Mouse (Mus musculus): ENCODE results near the gene Tfb1m. TPM values are rescaled to one million over a fixed set of nuclear protein-coding genes. Genes with fewer than 3 reads are reported as not detected.

The Tfb1m gene
- polyA plus RNA-seq, 1 experiment from 2014 or later = 16.2 TPM

DNA sequence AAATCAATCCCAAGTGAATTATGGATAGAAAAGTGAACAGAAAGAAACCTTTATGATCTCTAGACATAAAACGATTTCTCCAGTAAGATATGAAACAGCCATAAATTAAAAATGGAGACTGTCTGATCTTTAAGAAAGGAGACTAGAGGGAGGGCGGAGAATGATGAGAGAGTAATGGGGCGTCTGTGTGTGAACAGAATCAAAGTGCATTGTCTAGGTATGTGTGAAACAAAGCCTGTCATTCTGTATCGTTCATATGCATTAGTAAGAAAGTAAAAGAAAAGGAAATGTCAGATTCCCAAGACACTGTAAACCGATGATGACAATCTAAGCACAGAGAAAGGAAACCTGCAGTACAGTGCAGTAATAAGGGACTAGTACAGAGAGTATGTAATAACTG is 16.5 kb downstream of the Tfb1m start:
- no peaks in the 10 kb centered on the region for H3K9me3 ChIP-seq
- no peak overlapping the region for H3K27ac ChIP-seq (replicated peaks)
- no peak overlapping the region for H3K4me2 ChIP-seq
- WGBS = 70% methylated on average over 5 of the region's 5 CpGs
- no peaks in the 10 kb centered on the region for H3K4me1 ChIP-seq
- H3K9ac ChIP-seq = no peak overlapping the region
- ATAC-seq (ENCODE audit: extremely low read depth, insufficient number of reproducible peaks, low FRiP score, low TSS enrichment) = no peak
- H3K36me3 ChIP-seq = peaks cover 37% of the 10 kb centered on the region
- H3K4me3 ChIP-seq = no peak overlapping the region
- H3K27me3 ChIP-seq (replicated peaks) = no peaks in the 10 kb centered on the region

DNA sequence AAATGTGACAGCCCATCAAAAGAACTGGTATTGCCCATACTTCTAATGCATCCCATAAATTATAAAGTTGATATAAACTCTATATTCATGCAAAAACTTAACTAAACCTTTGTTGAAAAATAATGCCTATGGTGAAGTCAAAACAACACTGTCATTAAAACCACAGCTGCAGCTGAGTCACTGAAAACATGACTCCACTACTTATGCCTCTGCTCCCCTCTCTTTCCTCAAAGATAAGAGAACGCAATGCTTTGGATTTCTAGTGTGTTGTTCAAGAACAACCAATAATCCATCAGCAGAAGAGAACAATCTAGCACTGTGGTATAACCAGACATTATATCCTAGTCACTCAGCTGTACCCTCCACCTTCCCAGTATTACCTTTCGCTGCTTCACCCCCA is 17.3 kb downstream of the Tfb1m start:
- no peak overlapping the region for H3K9ac ChIP-seq
- no peak overlapping the region for H3K4me3 ChIP-seq
- H3K27me3 ChIP-seq (replicated peaks) = no peaks in the 10 kb centered on the region
- no peak overlapping the region for H3K27ac ChIP-seq (replicated peaks)
- H3K36me3 ChIP-seq = peaks cover 40% of the 10 kb centered on the region
- no peaks in the 10 kb centered on the region for H3K4me1 ChIP-seq
- H3K4me2 ChIP-seq = no peak overlapping the region
- no peaks in the 10 kb centered on the region for H3K9me3 ChIP-seq
- 84% methylated on average over 2 of the region's 2 CpGs for WGBS
- no peak for ATAC-seq (ENCODE audit: extremely low read depth, insufficient number of reproducible peaks, low FRiP score, low TSS enrichment)

DNA sequence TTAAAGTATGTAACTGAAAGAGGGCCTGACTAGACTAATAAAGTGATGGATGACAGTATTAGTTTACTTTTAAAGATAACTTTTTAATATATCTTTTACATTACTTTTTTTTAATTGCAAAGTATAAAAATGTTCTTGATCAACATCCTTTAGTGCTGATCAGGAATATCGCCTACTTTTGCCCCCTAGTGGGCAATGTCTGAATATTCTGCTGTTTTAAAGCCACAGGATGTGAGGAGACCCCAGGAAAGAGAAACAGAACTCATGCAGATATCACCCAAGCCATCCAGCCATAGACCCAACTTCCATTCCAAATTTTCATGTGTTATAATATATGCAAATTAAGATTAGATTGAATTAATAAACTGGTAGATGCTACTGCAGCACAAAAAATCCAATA is 24.2 kb downstream of the Tfb1m start:
- no peak for ATAC-seq (ENCODE audit: extremely low read depth, insufficient number of reproducible peaks, low FRiP score, low TSS enrichment)
- WGBS = 19% methylated on average over 1 of the region's 1 CpGs
- Histone ChIP-seq H3K4me3 (no peak overlapping the region), H3K9ac (no peak overlapping the region), H3K9me3 (no peaks in the 10 kb centered on the region), H3K27me3 (replicated peaks) (no peaks in the 10 kb centered on the region), H3K4me1 (peaks cover 17% of the 10 kb centered on the region), H3K4me2 (no peak overlapping the region), H3K27ac (replicated peaks) (no peak overlapping the region), H3K36me3 (peaks cover 18% of the 10 kb centered on the region)

DNA sequence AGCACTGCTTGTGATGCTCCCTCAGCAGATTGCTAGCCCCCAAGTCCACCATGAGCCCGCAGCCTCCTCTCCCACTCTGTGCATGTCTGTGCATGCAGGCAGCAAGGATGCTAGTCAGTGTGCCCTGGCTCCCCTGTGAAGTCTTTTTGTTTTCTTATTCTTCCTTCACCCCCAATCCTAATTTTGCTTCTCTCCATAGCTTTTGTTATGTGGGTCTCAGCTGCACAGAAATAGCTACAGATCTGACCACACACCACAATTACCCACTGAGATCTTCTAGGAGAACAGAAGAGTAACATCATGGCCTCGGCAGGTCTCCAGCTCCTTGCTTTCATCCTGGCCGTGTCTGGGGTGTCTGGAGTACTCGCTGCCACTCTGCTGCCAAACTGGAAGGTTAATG is 25.3 kb downstream of the Tfb1m start, which contains the start of gene Cldn20:
Gene Cldn20 (plus strand): TSS at position 301 of the 400 bp plus-strand sequence.
- H3K4me2 ChIP-seq = no peak within 1 kb of the TSS
- peaks cover 25% of the 10 kb centered on the region for H3K4me1 ChIP-seq
- H3K27me3 ChIP-seq (replicated peaks) = no peaks in the 10 kb centered on the region
- no peak within 1 kb of the TSS for H3K4me3 ChIP-seq
- H3K27ac ChIP-seq (replicated peaks) = no peak within 1 kb of the TSS
- H3K9me3 ChIP-seq = no peaks in the 10 kb centered on the region
- no peak for ATAC-seq (ENCODE audit: extremely low read depth, insufficient number of reproducible peaks, low FRiP score, low TSS enrichment)
- H3K9ac ChIP-seq = no peak within 1 kb of the TSS
- 84% methylated on average over 4 of the region's 4 CpGs for WGBS
- H3K36me3 ChIP-seq = peaks cover 14% of the 10 kb centered on the region

DNA sequence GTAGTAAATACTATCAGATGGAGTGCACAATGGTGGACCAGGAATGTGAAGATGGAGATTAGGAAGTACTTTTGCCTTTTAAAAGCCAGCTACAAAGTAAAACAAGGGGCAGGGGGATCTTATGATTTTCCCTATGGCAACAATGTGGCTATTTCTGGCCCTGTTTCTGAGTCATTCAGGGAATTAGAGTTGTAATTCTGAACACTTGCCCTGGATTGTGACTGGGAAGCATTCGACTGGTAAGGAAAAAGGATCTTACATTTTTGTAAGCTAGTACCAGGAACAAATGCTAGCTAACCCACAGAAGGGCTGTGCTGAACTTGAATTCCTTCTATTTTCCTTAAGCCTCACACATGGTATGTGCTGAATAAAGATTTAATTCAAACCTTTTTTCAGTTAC is 25.9 kb downstream of the Tfb1m start:
- H3K27me3 ChIP-seq (replicated peaks) = no peaks in the 10 kb centered on the region
- no peak for ATAC-seq (ENCODE audit: extremely low read depth, insufficient number of reproducible peaks, low FRiP score, low TSS enrichment)
- no peak overlapping the region for H3K9ac ChIP-seq
- 32% methylated on average over 1 of the region's 1 CpGs for WGBS
- peaks cover 16% of the 10 kb centered on the region for H3K36me3 ChIP-seq
- no peak overlapping the region for H3K27ac ChIP-seq (replicated peaks)
- H3K4me1 ChIP-seq = peaks cover 25% of the 10 kb centered on the region
- H3K9me3 ChIP-seq = no peaks in the 10 kb centered on the region
- no peak overlapping the region for H3K4me2 ChIP-seq
- no peak overlapping the region for H3K4me3 ChIP-seq

DNA sequence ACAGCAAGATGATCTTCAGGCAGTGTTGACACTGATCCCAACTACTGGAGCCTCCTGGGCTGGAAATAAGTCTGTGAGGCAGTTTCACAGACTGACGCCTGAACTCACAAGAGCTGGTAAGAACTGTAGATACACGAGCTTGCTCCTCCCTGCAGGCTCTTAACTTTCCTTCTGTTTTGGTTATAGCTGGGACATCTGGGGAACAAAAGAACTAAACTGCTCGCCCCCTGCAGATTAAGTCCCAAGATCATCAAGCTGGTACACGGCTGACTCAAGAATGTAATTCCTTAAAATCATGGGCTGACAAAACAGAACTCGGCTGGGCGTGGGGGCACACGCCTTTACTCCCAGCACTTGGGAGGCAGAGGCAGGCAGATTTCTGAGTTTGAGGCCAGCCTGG is 27.0 kb downstream of the Tfb1m start:
- no peak overlapping the region for H3K4me3 ChIP-seq
- no peaks in the 10 kb centered on the region for H3K27me3 ChIP-seq (replicated peaks)
- peaks cover 17% of the 10 kb centered on the region for H3K36me3 ChIP-seq
- no peak overlapping the region for H3K9ac ChIP-seq
- no peaks in the 10 kb centered on the region for H3K9me3 ChIP-seq
- WGBS = 63% methylated on average over 7 of the region's 7 CpGs
- peaks cover 25% of the 10 kb centered on the region for H3K4me1 ChIP-seq
- no peak for ATAC-seq (ENCODE audit: extremely low read depth, insufficient number of reproducible peaks, low FRiP score, low TSS enrichment)
- H3K4me2 ChIP-seq = no peak overlapping the region
- no peak overlapping the region for H3K27ac ChIP-seq (replicated peaks)

DNA sequence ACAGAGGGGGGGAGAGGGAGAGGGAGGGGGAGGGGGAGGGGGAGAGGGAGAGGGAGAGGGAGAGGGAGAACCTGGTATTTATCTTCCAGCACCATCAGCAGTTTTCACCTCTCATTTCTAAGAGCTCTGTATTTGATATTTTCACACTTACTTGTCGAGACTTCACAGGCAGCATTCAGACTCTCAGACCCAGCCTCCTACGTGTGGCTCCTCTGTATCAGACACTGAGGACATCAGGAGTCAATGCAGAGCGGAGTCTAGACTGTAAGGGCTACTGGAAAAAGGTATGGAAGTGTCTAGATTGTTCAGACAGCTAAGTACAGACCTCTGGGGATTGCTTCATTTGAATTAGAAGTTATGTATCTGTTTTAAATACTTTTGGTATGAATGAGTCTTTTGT is 28.1 kb downstream of the Tfb1m start:
- H3K4me3 ChIP-seq = no peak overlapping the region
- H3K27ac ChIP-seq (replicated peaks) = no peak overlapping the region
- H3K36me3 ChIP-seq = peaks cover 11% of the 10 kb centered on the region
- H3K9me3 ChIP-seq = no peaks in the 10 kb centered on the region
- no peaks in the 10 kb centered on the region for H3K27me3 ChIP-seq (replicated peaks)
- peaks cover 25% of the 10 kb centered on the region for H3K4me1 ChIP-seq
- no peak for ATAC-seq (ENCODE audit: extremely low read depth, insufficient number of reproducible peaks, low FRiP score, low TSS enrichment)
- no peak overlapping the region for H3K4me2 ChIP-seq
- 24% methylated on average over 3 of the region's 3 CpGs for WGBS
- H3K9ac ChIP-seq = no peak overlapping the region

DNA sequence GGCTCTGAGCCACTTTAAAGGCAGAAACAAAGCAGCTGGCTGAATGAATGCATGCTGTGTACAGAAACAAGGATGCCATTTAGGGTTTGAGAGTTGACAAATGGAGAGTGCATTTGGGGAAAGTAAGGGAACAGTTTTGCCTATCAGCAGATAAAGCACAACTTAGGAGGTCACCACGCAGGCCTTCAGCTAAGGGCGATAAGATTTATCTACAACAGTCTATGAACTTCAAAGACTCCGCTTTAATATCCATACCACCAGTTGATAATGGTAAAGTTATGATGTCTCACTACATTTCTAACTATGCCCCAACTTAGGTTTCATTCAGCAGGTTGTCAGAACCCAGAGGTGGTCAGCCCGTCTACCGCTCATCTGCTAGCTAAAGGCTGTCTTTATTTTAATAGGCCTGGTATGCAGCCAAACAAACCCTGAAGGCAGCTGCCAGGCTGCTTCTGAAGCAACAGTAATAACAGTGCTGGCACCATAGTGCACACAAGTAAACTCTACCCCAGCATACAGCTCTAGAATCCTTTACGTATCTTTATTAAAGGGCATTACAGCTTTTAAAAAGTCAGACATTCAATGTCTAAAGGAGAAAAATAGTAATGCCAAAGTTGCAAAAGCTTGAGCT is 29.6 kb downstream of the Tfb1m start:
- Histone ChIP-seq H3K27ac (replicated peaks) (no peak overlapping the region), H3K27me3 (replicated peaks) (no peaks in the 10 kb centered on the region), H3K4me2 (no peak overlapping the region), H3K4me3 (no peak overlapping the region), H3K9ac (no peak overlapping the region), H3K9me3 (no peaks in the 10 kb centered on the region), H3K36me3 (peaks cover 11% of the 10 kb centered on the region), H3K4me1 (peaks cover 25% of the 10 kb centered on the region)
- no peak for ATAC-seq (ENCODE audit: extremely low read depth, insufficient number of reproducible peaks, low FRiP score, low TSS enrichment)
- WGBS = 57% methylated on average over 6 of the region's 6 CpGs

DNA sequence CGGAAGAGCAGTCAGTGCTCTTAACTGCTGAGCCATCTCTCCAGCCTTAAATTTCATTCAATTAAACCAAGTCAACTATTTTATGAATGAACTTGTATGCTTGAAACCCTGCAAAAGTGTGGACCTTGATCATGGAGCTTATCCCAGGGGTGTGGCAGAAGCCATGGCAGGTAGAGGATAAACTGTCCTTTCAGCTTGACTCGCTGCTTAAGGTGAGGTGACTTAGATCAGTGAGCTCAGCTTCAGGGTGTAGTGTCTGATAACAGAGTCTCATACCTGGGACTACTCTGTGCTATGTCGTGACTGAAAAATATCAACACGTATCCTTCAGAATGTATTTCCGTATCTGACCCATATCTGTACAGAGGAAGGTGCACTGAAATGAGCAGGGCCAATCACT is 37.2 kb downstream of the Tfb1m start:
- H3K9ac ChIP-seq = no peak overlapping the region

DNA sequence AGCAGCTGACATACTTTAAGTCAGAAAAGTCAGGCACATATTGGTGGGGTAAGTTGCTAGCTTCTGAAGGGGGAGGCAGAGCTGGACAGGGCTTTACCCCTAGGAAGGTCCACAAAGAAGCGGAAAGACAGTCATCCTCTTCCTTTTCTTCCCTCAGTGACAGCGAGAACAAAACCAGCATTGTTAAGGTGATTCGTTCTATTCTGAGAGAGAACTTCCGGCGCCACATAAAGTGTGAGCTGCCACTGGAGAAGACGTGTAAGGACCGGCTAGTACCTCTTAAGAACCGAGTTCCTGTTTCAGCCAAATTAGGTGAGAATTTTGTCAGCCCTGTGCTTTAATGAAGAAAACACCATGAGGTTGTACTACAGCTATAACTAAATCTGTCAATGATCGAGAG is 41.2 kb downstream of the Tfb1m start:
- Histone ChIP-seq H3K27ac (replicated peaks) (no peak overlapping the region), H3K9ac (no peak overlapping the region), H3K4me3 (no peak overlapping the region), H3K27me3 (replicated peaks) (no peaks in the 10 kb centered on the region), H3K4me1 (no peaks in the 10 kb centered on the region), H3K4me2 (no peak overlapping the region), H3K9me3 (no peaks in the 10 kb centered on the region), H3K36me3 (peaks cover 38% of the 10 kb centered on the region)
- no peak for ATAC-seq (ENCODE audit: extremely low read depth, insufficient number of reproducible peaks, low FRiP score, low TSS enrichment)
- WGBS = 74% methylated on average over 9 of the region's 9 CpGs

More for the DNA sequence above, 37.2 kb downstream of the Tfb1m start:
- Histone ChIP-seq H3K9me3 (no peaks in the 10 kb centered on the region), H3K4me2 (no peak overlapping the region), H3K4me3 (no peak overlapping the region), H3K27me3 (replicated peaks) (no peaks in the 10 kb centered on the region), H3K36me3 (peaks cover 28% of the 10 kb centered on the region), H3K27ac (replicated peaks) (no peak overlapping the region), H3K4me1 (no peaks in the 10 kb centered on the region)
- ATAC-seq (ENCODE audit: extremely low read depth, insufficient number of reproducible peaks, low FRiP score, low TSS enrichment) = no peak
- 86% methylated on average over 5 of the region's 5 CpGs for WGBS

DNA sequence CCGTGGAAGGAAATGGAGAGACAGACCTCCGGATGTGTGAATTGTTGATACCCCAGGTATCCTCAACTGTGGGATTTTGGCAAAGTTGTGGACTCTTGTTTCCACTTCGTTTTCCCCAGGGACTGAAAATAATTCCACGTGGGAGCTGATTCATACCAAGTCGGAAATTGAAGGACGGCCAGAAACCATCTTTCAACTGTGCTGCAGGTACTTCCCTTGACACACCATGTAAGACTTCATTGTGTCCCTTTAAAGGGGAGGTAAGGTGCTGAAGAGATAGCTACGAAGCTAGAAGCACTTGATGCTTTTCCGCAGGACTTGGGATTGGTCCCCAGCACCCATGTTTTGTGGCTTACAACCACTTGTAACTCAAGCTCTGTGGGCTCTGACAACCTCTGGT is 41.7 kb downstream of the Tfb1m start:
- Histone ChIP-seq H3K36me3 (peaks cover 38% of the 10 kb centered on the region), H3K4me1 (no peaks in the 10 kb centered on the region), H3K4me2 (no peak overlapping the region), H3K9ac (no peak overlapping the region), H3K4me3 (no peak overlapping the region), H3K27ac (replicated peaks) (no peak overlapping the region), H3K27me3 (replicated peaks) (no peaks in the 10 kb centered on the region), H3K9me3 (no peaks in the 10 kb centered on the region)
- ATAC-seq (ENCODE audit: extremely low read depth, insufficient number of reproducible peaks, low FRiP score, low TSS enrichment) = no peak
- 87% methylated on average over 8 of the region's 8 CpGs for whole genome bisulfite sequencing

DNA sequence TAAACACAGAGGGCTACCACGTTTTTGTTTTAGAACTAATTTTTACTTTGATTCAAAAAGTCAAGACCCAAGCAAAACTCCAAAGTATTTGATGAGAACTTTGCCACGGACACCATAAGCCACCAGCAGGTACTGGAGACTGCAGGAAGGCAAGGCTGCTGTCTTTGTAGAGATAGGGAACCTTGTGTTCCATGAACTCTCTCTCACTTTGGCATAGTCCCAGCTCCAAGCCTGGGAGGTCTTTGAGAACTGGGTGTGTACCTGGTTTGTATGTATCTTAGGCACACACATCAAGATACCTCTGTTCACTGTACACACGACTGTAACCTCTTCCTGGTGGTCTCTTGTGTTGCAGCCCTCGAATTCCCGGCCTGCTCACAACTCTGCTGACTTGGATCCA is 43.3 kb downstream of the Tfb1m start:
- Histone ChIP-seq H3K36me3 (peaks cover 34% of the 10 kb centered on the region), H3K27me3 (replicated peaks) (no peaks in the 10 kb centered on the region), H3K4me1 (no peaks in the 10 kb centered on the region), H3K27ac (replicated peaks) (no peak overlapping the region), H3K4me3 (no peak overlapping the region), H3K9me3 (no peaks in the 10 kb centered on the region), H3K4me2 (no peak overlapping the region), H3K9ac (no peak overlapping the region)
- no peak for ATAC-seq (ENCODE audit: extremely low read depth, insufficient number of reproducible peaks, low FRiP score, low TSS enrichment)
- 77% methylated on average over 5 of the region's 5 CpGs for WGBS
